Mouse (Mus musculus): ENCODE results near the gene Tmbim6.

Gene Tmbim6

DNA sequence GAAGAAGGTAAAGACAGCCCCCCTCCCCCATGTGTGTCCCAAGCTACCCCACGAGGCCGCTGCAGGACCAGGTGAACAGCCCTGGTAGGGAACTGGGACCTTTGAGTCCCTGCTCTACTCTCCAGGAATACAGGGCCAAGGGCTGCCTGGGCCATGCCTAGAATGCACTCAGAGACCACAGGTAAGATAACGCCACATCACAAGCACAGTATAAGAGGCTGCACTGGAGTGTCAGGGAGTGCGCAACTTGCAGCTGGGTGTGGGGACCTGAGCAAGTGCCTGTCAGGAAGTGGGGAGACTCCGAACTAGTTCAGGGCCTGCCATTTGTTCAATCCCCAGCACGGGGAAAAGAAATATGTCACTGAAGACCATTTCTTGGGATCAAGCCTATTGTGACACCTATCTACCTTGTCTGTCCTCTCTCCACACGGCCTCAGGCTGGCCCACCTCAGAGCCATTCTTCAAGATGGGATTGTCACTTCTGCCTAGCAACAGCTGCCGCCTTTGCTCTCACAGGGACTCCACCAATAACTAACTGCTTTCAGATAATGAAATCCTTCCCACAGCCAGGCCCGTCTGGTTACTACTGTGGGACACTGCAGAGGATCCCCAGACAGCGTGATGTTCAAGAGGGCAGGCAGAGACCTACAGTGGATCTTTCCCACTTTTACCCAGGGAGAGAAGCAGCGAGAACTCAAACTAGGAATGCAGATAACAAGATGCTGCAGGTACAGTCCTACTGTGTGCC is 60.6 kb downstream of the Tmbim6 start:
- DNase-seq (ENCODE audit: low spot score): no peak

- no peak for DNase-seq (ENCODE audit: low spot score)
These were observed 62.0 kb downstream of the Tmbim6 start for GRCm38 (mm10) chr15:99454585-99455279.

GRCm38 (mm10) chr15:99455415-99455814 is 62.7 kb downstream of the Tmbim6 start:
- DNase-seq (ENCODE audit: low spot score): no peak

DNA sequence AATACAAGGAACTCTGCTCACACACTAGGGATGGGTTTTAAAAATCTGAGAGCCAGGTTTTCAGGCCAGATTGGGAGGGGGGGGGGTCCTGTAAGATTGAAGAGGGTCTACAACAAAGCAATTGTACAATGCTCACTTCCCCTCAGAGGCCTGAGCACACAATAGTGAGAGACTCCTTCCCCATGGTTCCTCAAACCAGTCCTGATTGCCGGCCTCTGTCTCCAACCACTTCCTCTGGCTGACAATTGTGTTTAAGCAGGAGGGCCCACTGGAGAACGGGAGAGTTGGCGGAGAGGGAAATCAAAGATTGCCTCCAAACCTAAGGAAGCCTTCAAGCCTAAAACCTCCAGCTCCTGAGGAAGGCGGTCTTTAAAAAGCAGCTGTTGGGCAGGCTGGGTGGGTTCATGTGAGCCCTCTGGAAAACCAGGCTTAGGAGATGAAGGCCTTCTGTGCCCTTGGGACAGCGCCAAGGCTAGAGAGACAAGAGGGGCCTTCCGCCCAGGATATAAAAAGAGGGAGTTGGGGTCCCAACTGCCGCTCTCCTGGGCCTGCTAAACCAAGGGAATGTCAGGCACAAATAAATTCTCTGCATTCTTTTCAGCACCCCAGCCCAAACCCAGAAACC is 63.8 kb downstream of the Tmbim6 start:
- DNase-seq (ENCODE audit: low spot score): no peak

DNA sequence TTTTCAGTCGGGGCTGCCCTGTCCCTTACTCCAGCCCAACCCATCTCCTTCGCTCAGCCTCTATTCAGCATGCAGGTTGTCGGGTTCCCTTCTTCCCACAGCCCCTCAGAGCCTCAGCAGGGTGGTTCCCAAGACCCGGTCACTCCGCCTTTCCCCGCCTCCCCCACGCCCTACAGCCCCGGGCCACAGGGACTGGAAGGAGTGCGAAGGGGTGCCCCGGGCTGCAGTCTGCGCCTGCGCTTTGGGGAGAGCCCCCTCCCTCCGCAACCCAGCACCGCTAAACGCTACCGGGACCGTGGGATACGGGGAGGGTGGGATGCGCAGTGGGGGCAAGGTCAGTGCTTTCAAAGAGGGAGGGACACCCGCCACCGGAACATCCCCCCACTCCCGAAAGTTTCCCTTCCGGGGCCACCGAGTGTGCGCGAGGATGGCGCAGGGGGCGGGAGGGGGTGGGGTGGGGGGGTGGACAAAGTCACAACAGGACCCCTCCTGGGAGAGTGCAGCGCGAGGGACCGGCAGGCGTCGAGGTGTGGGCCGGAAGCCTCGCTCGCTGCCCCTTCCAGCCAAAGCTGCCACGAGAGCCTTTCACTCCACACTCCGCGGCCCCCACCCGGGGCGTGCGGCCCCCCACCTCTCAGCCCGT is 64.4 kb downstream of the Tmbim6 start:
- peak; percentile 76 for DNase-seq (ENCODE audit: low spot score)

GRCm38 (mm10) chr15:99457606-99458401 is 65.1 kb downstream of the Tmbim6 start, which contains the start of gene Nckap5l:
Nckap5l (minus strand) TSS chr15:99457748.
- peak; percentile 96 for DNase-seq (ENCODE audit: low spot score)
